Mouse (Mus musculus) MEL (cell line): Measurements from ENCODE around the gene Tmem54. TPM values are rescaled to one million over a fixed set of nuclear protein-coding genes. Genes with fewer than 3 reads are reported as not detected.

ENCODE experiments used
- DNase-seq: peaks from one replicate; pipeline ENCODE4 v3.0.0; 2011; ENCODE audit warnings: low read depth, low spot score
- H3K27ac ChIP-seq: 2 replicates; pipeline ENCODE4 v1.5.1; 2012; ENCODE audit warnings: low read depth, mild to moderate bottlenecking, control low read depth, low read length, moderate library complexity; ENCODE audit not compliant: control insufficient read depth
- H3K27me3 ChIP-seq, 2 experiments: fragments of 150-350 bp in 1 of 2; sonication (generic) in 1 of 2; 2 replicates each; pipeline ENCODE4 v1.6.1; 2012; ENCODE audit warnings: low read length in 2 of 2, mild to moderate bottlenecking in 2 of 2, improper control_type of control experiment in 1 of 2, moderate library complexity in 1 of 2; ENCODE audit not compliant: insufficient read depth in 2 of 2, control insufficient read depth in 1 of 2
- H3K36me3 ChIP-seq, 2 experiments: 2 replicates each; pipeline ENCODE4 v1.6.1; 2012 to 2014; ENCODE audit warnings: low read length in 2 of 2, improper control_type of control experiment in 1 of 2, inconsistent platforms in 1 of 2, mild to moderate bottlenecking in 1 of 2; ENCODE audit not compliant: insufficient read depth in 2 of 2, control insufficient read depth in 1 of 2
- H3K4me1 ChIP-seq, 2 experiments: fragments of 150-350 bp in 1 of 2; sonication (generic) in 1 of 2; 2 replicates each; pipeline ENCODE4 v1.6.1; 2012; ENCODE audit warnings: low read length in 2 of 2, improper control_type of control experiment in 1 of 2, mild to moderate bottlenecking in 1 of 2; ENCODE audit not compliant: insufficient read depth in 2 of 2, control insufficient read depth in 1 of 2
- H3K4me3 ChIP-seq, 2 experiments: fragments of 150-350 bp in 1 of 2; sonication (generic) in 1 of 2; 2 replicates each; pipeline ENCODE4 v1.5.1; 2012; ENCODE audit warnings: low read depth in 2 of 2, low read length in 2 of 2, mild to moderate bottlenecking in 2 of 2, moderate library complexity in 2 of 2, control low read depth in 1 of 2, improper control_type of control experiment in 1 of 2; ENCODE audit not compliant: control insufficient read depth in 1 of 2, insufficient read depth in 1 of 2
- H3K79me2 ChIP-seq: 2 replicates; pipeline ENCODE4 v1.6.1; 2012; ENCODE audit warnings: mild to moderate bottlenecking, low read length, moderate library complexity; ENCODE audit not compliant: control insufficient read depth, poor library complexity, insufficient read depth
- H3K9ac ChIP-seq: 2 replicates; pipeline ENCODE4 v1.6.1; 2012; ENCODE audit warnings: low read depth, mild to moderate bottlenecking, control low read depth, low read length, moderate library complexity; ENCODE audit not compliant: control insufficient read depth, poor library complexity, severe bottlenecking
- H3K9me3 ChIP-seq: fragments of 150-350 bp; sonication (generic); replicated peaks from 2 replicates; pipeline ENCODE4 v1.6.1; 2012; ENCODE audit warnings: mild to moderate bottlenecking, low read length, improper control_type of control experiment, moderate library complexity; ENCODE audit not compliant: insufficient read depth
- EP300 ChIP-seq, 2 experiments: IDR thresholded peaks; 2 replicates each; pipeline ENCODE4 v1.6.1; 2011; ENCODE audit warnings: improper control_type of control experiment in 2 of 2, low read length in 2 of 2, low read depth in 1 of 2, mild to moderate bottlenecking in 1 of 2
- ETS1 ChIP-seq: IDR thresholded peaks from 2 replicates; pipeline ENCODE4 v1.6.1; 2012; ENCODE audit warnings: low read depth, mild to moderate bottlenecking, inconsistent platforms, low read length, improper control_type of control experiment, moderate library complexity
- GATA1 ChIP-seq: IDR thresholded peaks from 2 replicates; pipeline ENCODE4 v1.6.1; 2011; ENCODE audit warnings: low read depth, low read length, improper control_type of control experiment
- JUND ChIP-seq: IDR thresholded peaks from 2 replicates; pipeline ENCODE4 v1.6.1; 2011; ENCODE audit warnings: low read depth, mild to moderate bottlenecking, improper control_type of control experiment, low read length
- MAFK ChIP-seq: IDR thresholded peaks from 2 replicates; pipeline ENCODE4 v1.6.1; 2011; ENCODE audit warnings: low read depth, mild to moderate bottlenecking, low read length, improper control_type of control experiment, borderline replicate concordance
- POLR2A ChIP-seq, 2 experiments: IDR thresholded peaks; 2 replicates each; pipeline ENCODE4 v1.6.1; 2011 to 2012; ENCODE audit warnings: low read length in 2 of 2, mild to moderate bottlenecking in 2 of 2, control low read depth in 1 of 2, improper control_type of control experiment in 1 of 2, low read depth in 1 of 2, moderate library complexity in 1 of 2; ENCODE audit not compliant: control insufficient read depth in 1 of 2, insufficient read depth in 1 of 2, poor library complexity in 1 of 2
- SIN3A ChIP-seq: IDR thresholded peaks from 2 replicates; pipeline ENCODE4 v1.6.1; 2012; ENCODE audit warnings: low read length, improper control_type of control experiment, inconsistent platforms
- TAL1 ChIP-seq: IDR thresholded peaks from 2 replicates; pipeline ENCODE4 v1.6.1; 2012; ENCODE audit warnings: mild to moderate bottlenecking, inconsistent platforms, low read length, moderate library complexity, mixed read lengths
- TCF12 ChIP-seq: IDR thresholded peaks from 2 replicates; pipeline ENCODE4 v1.6.1; 2014; ENCODE audit warnings: low read depth, mild to moderate bottlenecking, inconsistent platforms, low read length, improper control_type of control experiment, moderate library complexity
- ZC3H11A ChIP-seq: IDR thresholded peaks from 2 replicates; pipeline ENCODE4 v1.6.1; 2012; ENCODE audit warnings: low read depth, mild to moderate bottlenecking, inconsistent platforms, low read length, improper control_type of control experiment
- polyA plus RNA-seq, 2 experiments: library from polyadenylated mRNA; stranded (reverse) in 1 of 2; unstranded in 1 of 2; fragments of >175 nt in 1 of 2; fragments of >200 nt in 1 of 2; gene quantifications; 2 replicates each; pipeline versions ENCODE4 v1.2.1 to v1.2.4; 2012; ENCODE audit warnings: low replicate concordance in 2 of 2, low read depth in 1 of 2; ENCODE audit not compliant: insufficient read length in 2 of 2, insufficient read depth in 1 of 2, missing spikeins in 1 of 2
- total RNA-seq: library from RNA; depleted of rRNA; stranded (reverse); fragments of 300-350 nt; gene quantifications from 2 replicates; pipeline ENCODE4 v1.2.3, GENCODE M21; 2012

Gene Tmem54
- total and polyA plus RNA-seq, 3 experiments, result not detected

GRCm38 (mm10) chr4:129062281-129063075 is 42.9 kb upstream of the Tmem54 start:
- no peaks in the 10 kb centered on the region for H3K27me3 ChIP-seq
- H3K79me2 ChIP-seq, result peaks cover 39% of the 10 kb centered on the region
- no peak overlapping the region for H3K27ac ChIP-seq
- no peak for TF ChIP-seq POLR2A (IDR thresholded peaks at IDR 0.05; ENCODE audit: control insufficient read depth in 1 of 2, insufficient read depth in 1 of 2, low read depth in 1 of 2, low read length in 2 of 2, poor library complexity in 1 of 2)
- 0 out of 2 replicates have a peak, but pooled peaks have one; percentile 26 for TF ChIP-seq ETS1
- TF ChIP-seq EP300 (IDR thresholded peaks at IDR 0.05; ENCODE audit: low read depth in 1 of 2, low read length in 2 of 2), result peak; percentile 61 to 81
- no peak for TF ChIP-seq ZC3H11A
- TF ChIP-seq GATA1, result peak; percentile 21; the same call in 1 of the 2 replicates
- peak; percentile 44; the same call in 1 of the 2 replicates for TF ChIP-seq TCF12
- TF ChIP-seq TAL1, result peak; percentile 27
- TF ChIP-seq, all 39 proteins: peak for 5
- Histone ChIP-seq H3K4me3 (no peak overlapping the region), H3K9ac (no peak overlapping the region), H3K36me3 (peaks cover 0 to 39% of the 10 kb centered on the region in 2 experiments; a peak in 2 of 4 replicates), H3K4me1 (peaks cover 20 to 33% of the 10 kb centered on the region in 2 experiments), H3K9me3 (no peaks in the 10 kb centered on the region)
- DNase-seq, result no peak

GRCm38 (mm10) chr4:129065688-129066236 is 39.6 kb upstream of the Tmem54 start:
- Histone ChIP-seq H3K4me1 (peaks cover 14 to 37% of the 10 kb centered on the region in 2 experiments), H3K9ac (no peak overlapping the region), H3K27me3 (no peaks in the 10 kb centered on the region), H3K36me3 (peaks cover 0 to 37% of the 10 kb centered on the region in 2 experiments; a peak in 2 of 4 replicates), H3K79me2 (peaks cover 29% of the 10 kb centered on the region), H3K27ac (peak overlapping the region; percentile 50), H3K4me3 (no peak overlapping the region), H3K9me3 (no peaks in the 10 kb centered on the region)
- DNase-seq, result peak; percentile 59
- TF ChIP-seq EP300 (IDR thresholded peaks at IDR 0.05; ENCODE audit: low read depth in 1 of 2, low read length in 2 of 2) (0 out of 4 replicates have a peak, but pooled peaks of 1 of the 2 experiments have one; percentile 9), JUND (peak; percentile 63; the same call in 1 of the 2 replicates), MAFK (no peak), ZC3H11A (no peak), SIN3A (no peak)
